Mouse (Mus musculus) hindlimb bud, embryonic 11.5 days (tissue): ENCODE results near the gene Pml.

ENCODE experiments used
- DNase-seq: peaks from one replicate; pipeline ENCODE4 v3.0.0-alpha.2; 2012; ENCODE audit warnings: low read depth, low spot score; ENCODE audit errors: extremely low spot score

Gene Pml

DNA sequence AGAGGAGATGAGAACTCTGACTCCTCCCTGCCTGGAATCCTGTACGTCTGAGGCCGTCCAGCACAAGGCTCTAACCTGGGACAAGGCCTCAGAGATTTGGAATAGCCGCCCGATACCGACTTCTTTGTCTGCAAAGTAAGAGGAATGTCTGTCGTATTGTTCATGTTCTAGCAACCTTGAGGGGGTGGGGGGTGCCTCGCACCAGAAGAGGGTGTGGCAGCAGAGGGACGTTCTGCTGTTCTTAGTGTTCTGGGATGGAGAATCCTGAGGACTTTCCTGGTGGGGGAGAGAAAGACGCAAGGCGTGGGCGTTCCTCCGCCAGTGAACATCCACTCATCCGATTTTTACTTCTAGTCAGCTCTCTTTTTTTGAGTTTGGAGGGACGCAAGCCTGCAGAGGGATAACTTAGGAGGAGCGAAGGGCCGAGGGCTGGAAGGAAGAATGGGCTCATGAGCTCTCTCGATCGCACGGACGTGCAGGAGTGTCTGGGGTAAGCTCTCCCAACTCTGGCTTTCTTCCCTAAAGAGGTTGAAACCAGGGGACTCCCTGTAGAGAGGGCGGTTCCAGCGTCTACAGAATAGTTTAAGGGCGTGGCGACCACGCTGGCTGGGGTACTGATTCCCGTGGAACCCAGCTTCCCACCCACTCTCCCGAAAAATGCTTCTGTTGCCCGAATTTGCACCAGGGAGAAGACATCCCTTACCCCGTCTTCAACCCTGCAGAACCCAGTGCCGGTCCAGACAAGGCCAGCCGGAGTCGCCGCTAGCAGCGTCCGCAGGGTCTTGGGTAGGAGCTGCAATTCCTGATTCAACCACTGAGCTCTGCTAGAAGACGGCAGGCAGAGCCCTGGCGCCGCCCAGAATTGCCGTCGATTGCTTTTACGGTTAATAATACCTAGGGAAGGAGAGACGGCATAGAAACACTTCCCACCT is 45.8 kb downstream of the Pml start, which contains the start of the genes Islr and Islr2:
Islr (minus strand) TSS at position 791 of the 932 bp plus-strand sequence.
Islr2 (minus strand) TSS at position 804 of the 932 bp plus-strand sequence.
- peak; percentile 70 for DNase-seq

- no peak for DNase-seq
Observed at GRCm38 (mm10) chr9:58202676-58203453, 46.7 kb downstream of the Pml start.

DNA sequence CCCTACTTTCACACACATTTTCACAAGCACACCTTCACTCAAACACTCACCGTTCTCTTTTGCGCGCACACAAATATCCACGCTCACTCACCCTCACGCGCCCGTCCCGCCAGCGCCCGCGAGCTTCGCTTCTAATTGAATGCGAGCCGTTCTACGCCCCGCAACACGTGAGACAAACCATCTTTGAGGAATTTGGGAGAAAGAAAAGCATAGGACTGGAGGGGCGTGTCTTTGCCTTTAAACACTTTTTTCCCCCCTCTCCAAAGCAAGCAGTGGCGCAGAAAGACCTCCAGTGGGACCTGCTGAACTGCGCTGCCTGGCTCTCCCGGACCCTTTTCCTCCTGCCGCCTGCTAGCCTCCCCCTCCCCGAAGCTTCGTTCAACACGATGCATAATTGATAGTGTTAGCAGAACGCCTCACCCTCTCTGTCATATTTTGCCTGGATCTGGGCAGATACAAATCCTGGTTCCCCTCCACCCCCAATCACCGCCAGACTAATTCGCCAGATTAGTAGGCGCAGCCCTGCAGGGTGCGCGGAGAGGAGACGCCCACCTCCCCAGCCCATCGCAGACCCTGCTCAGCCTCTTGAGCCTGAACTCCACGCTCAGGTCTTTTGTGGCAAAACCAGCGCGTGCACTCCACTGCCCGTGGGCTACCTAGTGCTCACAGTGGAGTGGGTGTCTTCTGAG is 47.6 kb downstream of the Pml start:
- no peak for DNase-seq

DNA sequence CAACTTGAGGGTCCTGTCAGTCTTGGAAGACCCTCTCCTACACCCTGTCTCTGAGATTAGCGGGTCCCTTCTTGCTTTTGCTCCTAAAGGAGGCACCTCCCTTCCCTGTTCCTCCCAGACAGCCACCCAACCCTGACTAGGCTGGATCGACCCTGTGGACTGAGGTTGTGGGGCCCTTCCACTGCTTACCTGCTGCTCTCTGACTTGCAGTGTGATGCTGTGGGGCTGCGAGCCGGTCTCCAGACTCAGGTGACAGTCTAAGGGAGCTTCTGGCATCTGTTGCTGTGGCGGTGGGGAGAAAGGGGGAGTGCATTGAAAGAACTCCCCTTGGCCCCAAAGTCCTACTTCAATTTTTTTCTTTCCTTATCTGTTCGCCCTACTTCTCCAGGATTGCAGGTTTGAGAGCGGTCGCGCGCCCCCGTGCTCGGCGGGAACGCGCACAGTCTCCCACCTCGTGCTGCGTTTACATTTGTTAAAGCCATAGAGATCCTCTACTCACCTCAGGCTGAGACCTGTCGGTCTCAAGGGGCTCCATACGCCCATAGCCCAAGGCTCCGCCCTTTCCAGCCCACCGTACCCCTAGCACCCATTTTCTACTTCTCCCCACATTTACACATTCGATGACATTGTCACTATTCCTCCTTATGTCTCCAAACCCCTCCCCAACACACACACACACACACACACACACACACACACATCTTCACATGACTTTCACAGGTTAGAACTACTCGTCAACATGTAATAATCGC is 48.3 kb downstream of the Pml start:
- no peak for DNase-seq

DNA sequence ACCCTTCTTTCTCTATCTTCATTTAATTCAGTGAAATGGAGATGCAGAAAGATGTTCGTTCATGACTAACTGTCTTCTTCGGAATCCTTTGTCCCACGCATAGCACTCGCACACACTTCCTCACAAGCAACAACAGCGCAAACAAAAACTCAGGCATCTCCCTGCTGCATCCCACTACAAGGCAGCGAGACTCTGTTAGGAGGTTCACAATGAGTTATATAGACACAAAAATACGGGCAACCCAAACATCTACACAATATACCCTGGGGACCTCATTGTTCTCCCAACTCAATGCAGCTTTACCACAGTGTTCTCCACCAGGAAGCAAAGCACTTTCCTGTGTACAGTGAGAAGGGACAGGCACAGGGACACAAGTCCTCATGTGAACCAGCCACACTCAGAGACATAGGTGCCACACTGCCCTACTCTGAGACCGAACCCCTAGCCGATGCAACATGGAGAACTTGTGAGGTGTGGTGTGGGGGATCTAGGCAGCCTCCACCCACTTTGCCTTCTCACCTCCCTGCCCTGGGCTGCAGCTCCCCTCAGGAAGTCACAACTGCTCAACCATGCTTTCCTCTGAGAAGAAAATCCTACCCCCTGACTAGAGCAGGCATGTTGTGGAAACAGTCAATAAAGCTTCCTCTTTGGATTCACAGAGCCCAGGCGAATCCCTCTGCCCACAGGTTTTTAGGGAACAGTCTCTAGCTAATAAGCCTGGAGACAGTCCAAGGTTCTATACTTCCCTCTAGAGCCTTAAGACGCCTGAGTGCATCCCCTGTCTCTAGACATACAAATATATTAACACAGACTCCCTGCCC is 49.1 kb downstream of the Pml start:
- DNase-seq, result no peak

DNA sequence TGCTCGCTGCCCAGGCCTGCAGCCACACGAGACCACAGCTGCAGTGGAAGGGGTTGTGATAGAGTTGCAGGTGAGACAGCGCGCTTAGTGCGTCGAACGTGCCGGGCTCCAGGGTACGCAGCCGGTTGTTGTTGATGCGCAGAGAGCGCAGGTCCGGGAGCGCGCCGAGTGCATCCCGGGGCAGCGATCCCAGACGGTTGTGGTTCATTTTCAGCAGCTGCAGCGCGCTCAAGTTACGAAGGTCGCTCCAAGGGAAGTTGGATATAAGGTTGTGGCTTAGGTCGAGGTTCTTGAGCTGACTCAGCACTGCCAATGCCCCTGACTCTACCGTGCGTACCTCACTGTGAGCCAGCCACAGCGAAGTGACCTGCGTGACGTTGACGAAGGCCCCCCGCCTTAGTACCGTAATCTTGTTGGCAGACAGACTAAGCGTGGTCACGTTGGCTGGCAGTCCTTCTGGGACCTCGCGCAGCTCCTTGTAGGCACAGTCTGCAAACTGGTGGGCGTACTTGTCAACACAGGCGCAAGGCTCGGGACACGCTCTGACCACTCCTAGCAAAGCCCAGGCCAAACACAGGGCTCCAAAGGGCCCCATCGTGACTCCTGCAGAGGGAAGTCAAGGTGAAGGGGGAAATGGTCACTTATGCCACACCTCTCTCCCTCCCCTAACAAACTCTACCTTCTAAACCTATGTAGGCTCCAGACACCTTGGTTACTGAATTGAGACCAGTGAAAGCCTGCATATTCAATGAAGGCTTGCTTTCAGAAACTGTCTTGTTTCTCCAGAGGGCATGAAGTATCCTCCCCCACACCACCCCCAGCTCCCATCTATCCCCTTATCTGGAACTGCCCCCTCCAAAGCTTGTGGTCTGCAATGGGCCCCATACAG is 50.0 kb downstream of the Pml start:
- no peak for DNase-seq

- DNase-seq, result no peak
Observed at GRCm38 (mm10) chr9:58198801-58199371, 50.7 kb downstream of the Pml start.

- no peak for DNase-seq
Observed at GRCm38 (mm10) chr9:58197781-58198701, 51.5 kb downstream of the Pml start.

- no peak for DNase-seq
Observed at GRCm38 (mm10) chr9:58196610-58197567, 52.7 kb downstream of the Pml start.

- DNase-seq, result no peak
Observed at GRCm38 (mm10) chr9:58196141-58196540, 53.4 kb downstream of the Pml start.

DNA sequence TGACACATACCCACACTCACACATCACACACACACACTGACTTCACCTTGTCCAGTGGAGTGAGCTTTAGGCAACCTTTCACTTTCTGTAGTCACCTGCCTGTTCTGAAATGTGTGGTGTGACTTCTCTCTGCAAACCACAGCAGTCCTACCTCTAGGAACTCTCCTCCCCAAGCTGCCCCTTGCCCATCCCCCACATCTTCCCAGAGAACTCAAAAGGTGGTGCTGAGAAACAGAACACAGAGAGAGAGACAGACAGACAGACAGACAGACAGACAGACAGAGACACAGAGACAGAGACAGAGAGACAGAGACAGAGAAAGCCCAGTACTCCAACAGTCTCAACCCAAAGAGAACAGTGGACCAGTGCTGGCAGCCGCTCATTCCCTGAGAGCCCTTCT is 53.9 kb downstream of the Pml start:
- DNase-seq, result no peak

DNA sequence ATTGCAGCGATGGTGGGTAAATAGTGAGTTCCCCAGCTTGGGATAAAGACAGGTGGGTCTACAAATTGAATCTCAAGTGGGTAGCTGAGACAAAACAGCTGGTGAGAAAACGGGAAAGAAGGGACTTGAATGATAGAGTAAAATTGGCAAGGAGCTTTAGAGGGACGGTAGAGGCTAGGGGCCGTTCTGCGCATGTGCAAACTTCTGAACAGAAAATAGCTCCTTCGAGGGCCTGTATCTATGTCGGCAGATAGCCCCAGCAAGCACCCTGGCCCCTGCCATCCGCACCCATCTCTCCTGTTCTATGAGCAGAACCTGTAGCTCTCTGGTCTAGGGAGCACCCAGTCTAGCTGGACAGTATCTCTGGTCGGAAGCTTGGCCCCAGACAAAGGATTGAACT is 55.4 kb downstream of the Pml start:
- DNase-seq, result no peak

DNA sequence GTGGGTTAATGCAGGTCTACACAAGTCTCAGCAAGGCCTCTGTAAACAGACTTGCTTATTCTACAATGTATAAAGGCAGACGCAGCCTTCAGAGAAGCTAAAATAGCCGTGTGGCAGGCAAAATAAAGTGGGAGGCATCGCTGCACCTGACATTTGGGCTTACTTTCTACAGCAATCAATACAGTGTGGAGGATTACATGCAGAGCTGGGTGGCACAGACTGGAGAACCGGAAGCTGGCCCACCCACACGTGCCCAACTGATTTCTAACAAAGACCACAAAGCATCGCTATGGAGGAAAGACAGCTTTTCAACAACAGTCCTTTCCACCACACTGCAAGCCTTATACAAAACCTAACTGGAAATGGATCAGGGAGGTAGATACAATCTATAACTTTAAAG is 65.1 kb downstream of the Pml start:
- DNase-seq, result no peak

- no peak for DNase-seq
Observed at GRCm38 (mm10) chr9:58179390-58179789, 70.2 kb downstream of the Pml start.

DNA sequence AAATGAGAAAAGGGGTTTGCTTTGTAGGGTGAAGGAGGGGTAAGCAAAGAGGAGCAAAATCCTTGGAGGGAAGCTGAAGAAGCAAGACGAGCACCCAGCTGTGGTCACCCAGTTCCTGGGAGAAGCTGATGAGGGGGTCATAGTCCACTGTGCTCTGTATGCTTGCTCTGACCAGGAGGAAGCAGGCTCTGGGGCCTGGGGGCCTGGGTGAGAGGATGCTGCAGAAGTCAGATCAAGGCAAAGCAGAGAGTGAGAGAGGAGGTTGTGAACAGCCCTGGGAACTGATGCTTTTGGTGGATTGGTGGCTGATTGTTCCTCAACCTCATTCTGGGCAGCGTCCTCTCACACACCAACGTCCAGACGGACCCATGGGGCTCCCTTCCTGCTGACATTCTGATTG is 72.4 kb downstream of the Pml start:
- DNase-seq, result no peak
